Mouse (Mus musculus) embryonic facial prominence, embryonic 12.5 days (tissue): ENCODE data around the gene Cct5. TPM values are rescaled to one million over a fixed set of nuclear protein-coding genes. Genes with fewer than 3 reads are reported as not detected.

Experiments used
- ATAC-seq: fragments of 200-750 bp; cut with Nextera tagmentation; 2 replicates; pipeline ENCODE4 v1.8.0; 2017; ENCODE audit not compliant: insufficient number of reproducible peaks, insufficient read depth, low FRiP score, low TSS enrichment
- H3K27ac ChIP-seq: fragments of 300-500 bp; sonication (generic); 2 replicates; pipeline ENCODE4 v1.5.1; 2016; ENCODE audit warnings: mild to moderate bottlenecking
- H3K27me3 ChIP-seq: fragments of 300-500 bp; sonication (generic); 2 replicates; pipeline ENCODE4 v1.6.1; 2016; ENCODE audit warnings: mild to moderate bottlenecking, moderate library complexity
- H3K36me3 ChIP-seq: fragments of 300-500 bp; sonication (generic); 2 replicates; pipeline ENCODE4 v1.6.1; 2016; ENCODE audit warnings: mild to moderate bottlenecking
- H3K4me1 ChIP-seq: fragments of 300-500 bp; sonication (generic); 2 replicates; pipeline ENCODE4 v1.6.1; 2016
- H3K4me2 ChIP-seq: fragments of 300-500 bp; sonication (generic); replicated peaks from 2 replicates; pipeline ENCODE4 v1.6.1; 2016; ENCODE audit warnings: mild to moderate bottlenecking, moderate library complexity
- H3K4me3 ChIP-seq: fragments of 300-500 bp; sonication (generic); 2 replicates; pipeline ENCODE4 v1.5.1; 2016; ENCODE audit warnings: mild to moderate bottlenecking
- H3K9ac ChIP-seq: fragments of 300-500 bp; sonication (generic); 2 replicates; pipeline ENCODE4 v1.6.1; 2016; ENCODE audit warnings: mild to moderate bottlenecking, moderate library complexity
- H3K9me3 ChIP-seq: fragments of 300-500 bp; sonication (generic); 2 replicates; pipeline ENCODE4 v1.6.1; 2016; ENCODE audit warnings: mild to moderate bottlenecking, moderate library complexity
- WGBS: fragments of 180-500 bp; shearing (Covaris S2); methylation state at CpG from one replicate; pipeline ENCODE4 v1.1.7; 2016; 5-methylcytosine and 5-hydroxymethylcytosine counted together
- polyA plus RNA-seq: library from polyadenylated mRNA; unstranded; fragments of >200 nt; fragmentation: Nextera tagmentation; extraction: Ambion mirVana; gene quantifications from 2 replicates; pipeline ENCODE4 v1.2.1, GENCODE M21; 2016

The Cct5 gene
- polyA plus RNA-seq, 1 experiment from 2014 or later, result 614 TPM

GRCm38 (mm10) chr15:31561976-31562375 is 39.6 kb downstream of the Cct5 start:
- H3K27me3 ChIP-seq, result no peaks in the 10 kb centered on the region
- 96% methylated on average over 4 of the region's 4 CpGs for WGBS
- ATAC-seq, result no peak
- H3K27ac ChIP-seq, result no peak overlapping the region
- peaks cover 7% of the 10 kb centered on the region; the same call in 1 of the 2 replicates for H3K4me1 ChIP-seq
- no peak overlapping the region for H3K4me3 ChIP-seq
- 0 out of 2 replicates have a peak, but pooled peaks cover 3% of the 10 kb centered on the region for H3K9me3 ChIP-seq
- H3K36me3 ChIP-seq, result no peaks in the 10 kb centered on the region
- no peak overlapping the region for H3K9ac ChIP-seq
- H3K4me2 ChIP-seq, result no peak overlapping the region

GRCm38 (mm10) chr15:31561390-31561789 is 40.2 kb downstream of the Cct5 start:
- ATAC-seq, result no peak
- no peaks in the 10 kb centered on the region for H3K36me3 ChIP-seq
- peaks cover 7% of the 10 kb centered on the region; the same call in 1 of the 2 replicates for H3K4me1 ChIP-seq
- no peak overlapping the region for H3K27ac ChIP-seq
- no peaks in the 10 kb centered on the region for H3K27me3 ChIP-seq
- H3K9me3 ChIP-seq, result 0 out of 2 replicates have a peak, but pooled peaks cover 3% of the 10 kb centered on the region
- H3K4me2 ChIP-seq, result no peak overlapping the region
- 79% methylated on average over 6 of the region's 6 CpGs for WGBS
- H3K4me3 ChIP-seq, result no peak overlapping the region
- H3K9ac ChIP-seq, result no peak overlapping the region

DNA sequence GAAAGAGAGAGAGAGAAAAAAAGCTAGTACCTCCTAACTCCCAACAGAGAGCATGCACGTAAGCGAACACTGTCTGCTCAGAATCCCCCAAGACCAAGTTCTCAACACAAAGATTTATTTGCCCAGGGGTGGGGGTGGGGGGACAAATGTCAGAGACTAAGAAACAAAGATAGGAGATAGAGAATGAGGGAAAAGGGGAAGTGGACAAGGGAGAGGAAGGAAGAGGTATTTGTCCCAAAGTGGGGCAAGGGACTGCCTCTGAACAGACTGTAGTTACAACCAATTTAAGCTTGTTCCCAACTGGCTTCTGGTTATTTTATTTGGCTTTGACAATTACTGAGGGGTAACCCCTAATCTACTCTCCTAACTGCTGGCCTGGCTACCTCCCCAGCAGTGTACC is 46.7 kb downstream of the Cct5 start:
- H3K36me3 ChIP-seq, result no peaks in the 10 kb centered on the region
- no peak for ATAC-seq
- H3K4me3 ChIP-seq, result no peak overlapping the region
- no peak overlapping the region for H3K9ac ChIP-seq
- no peak overlapping the region for H3K27ac ChIP-seq
- H3K4me1 ChIP-seq, result no peaks in the 10 kb centered on the region
- no peaks in the 10 kb centered on the region for H3K27me3 ChIP-seq
- H3K9me3 ChIP-seq, result 0 out of 2 replicates have a peak, but pooled peaks cover 2% of the 10 kb centered on the region
- 95% methylated on average over 2 of the region's 2 CpGs for WGBS
- no peak overlapping the region for H3K4me2 ChIP-seq

DNA sequence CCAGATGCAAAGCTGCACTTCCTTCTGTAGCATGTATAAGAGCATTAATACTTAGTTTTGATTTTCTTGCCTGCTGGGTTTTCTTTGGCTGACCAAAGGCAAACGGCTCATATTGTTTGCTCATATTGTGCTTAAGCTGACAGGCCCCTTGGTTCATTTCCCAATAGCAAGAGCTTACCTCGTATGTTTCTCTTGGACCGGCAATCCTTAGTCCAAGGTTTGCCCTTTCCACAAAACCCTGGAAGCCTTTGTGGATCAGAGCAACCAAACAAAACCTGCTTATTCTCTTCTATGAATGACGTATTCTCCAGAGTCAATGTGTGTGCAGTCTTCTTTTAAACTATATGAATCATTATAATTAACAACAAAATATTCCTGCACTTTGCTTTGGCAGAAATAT is 51.2 kb downstream of the Cct5 start:
- Histone ChIP-seq H3K9me3 (no peaks in the 10 kb centered on the region), H3K27me3 (no peaks in the 10 kb centered on the region), H3K4me2 (no peak overlapping the region), H3K9ac (no peak overlapping the region), H3K36me3 (no peaks in the 10 kb centered on the region), H3K27ac (no peak overlapping the region), H3K4me3 (no peak overlapping the region), H3K4me1 (peaks cover 5% of the 10 kb centered on the region; the same call in 1 of the 2 replicates)
- no peak for ATAC-seq
- WGBS, result 87% methylated on average over 4 of the region's 4 CpGs

DNA sequence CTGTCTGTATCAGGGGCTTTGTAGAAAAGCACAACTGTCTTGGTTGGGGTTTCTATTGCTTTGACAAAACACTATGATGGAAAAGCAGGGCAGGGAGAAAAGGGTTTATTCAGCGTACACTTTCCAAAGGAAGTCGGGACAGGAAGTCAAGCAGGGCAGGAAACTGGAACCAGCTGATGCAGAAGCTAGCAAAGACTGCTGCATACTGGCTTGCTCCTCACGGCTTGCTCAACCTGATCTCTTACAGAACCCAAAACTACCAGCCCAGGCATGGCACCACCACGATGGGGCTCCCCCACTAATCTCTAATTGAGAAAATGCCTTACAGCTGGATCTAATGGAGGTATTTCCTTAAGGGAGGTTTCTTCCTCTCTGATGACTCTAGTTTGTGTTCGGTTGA is 54.2 kb downstream of the Cct5 start:
- Histone ChIP-seq H3K9me3 (no peaks in the 10 kb centered on the region), H3K27me3 (no peaks in the 10 kb centered on the region), H3K36me3 (no peaks in the 10 kb centered on the region), H3K4me2 (no peak overlapping the region), H3K27ac (0 out of 2 replicates have a peak overlapping the region, but pooled peaks have one; percentile 47), H3K4me3 (no peak overlapping the region), H3K4me1 (peaks cover 13% of the 10 kb centered on the region), H3K9ac (no peak overlapping the region)
- ATAC-seq, result no peak
- WGBS, result 33% methylated on average over 5 of the region's 5 CpGs

GRCm38 (mm10) chr15:31546291-31546690 is 55.3 kb downstream of the Cct5 start:
- 89% methylated on average over 6 of the region's 6 CpGs for WGBS
- ATAC-seq, result no peak

GRCm38 (mm10) chr15:31545058-31545457 is 56.5 kb downstream of the Cct5 start:
- Histone ChIP-seq H3K4me3 (no peak overlapping the region), H3K27ac (no peak overlapping the region), H3K36me3 (no peaks in the 10 kb centered on the region), H3K4me2 (no peak overlapping the region), H3K9me3 (no peaks in the 10 kb centered on the region), H3K9ac (no peak overlapping the region), H3K27me3 (no peaks in the 10 kb centered on the region), H3K4me1 (peaks cover 24% of the 10 kb centered on the region)
- WGBS, result 81% methylated on average over 1 of the region's 1 CpGs
- ATAC-seq, result no peak

More at GRCm38 (mm10) chr15:31546291-31546690, 55.3 kb downstream of the Cct5 start:
- H3K9me3 ChIP-seq, result no peaks in the 10 kb centered on the region
- no peaks in the 10 kb centered on the region for H3K27me3 ChIP-seq
- H3K36me3 ChIP-seq, result no peaks in the 10 kb centered on the region
- H3K4me1 ChIP-seq, result peaks cover 24% of the 10 kb centered on the region
- no peak overlapping the region for H3K27ac ChIP-seq
- H3K4me2 ChIP-seq, result no peak overlapping the region
- no peak overlapping the region for H3K9ac ChIP-seq
- no peak overlapping the region for H3K4me3 ChIP-seq

DNA sequence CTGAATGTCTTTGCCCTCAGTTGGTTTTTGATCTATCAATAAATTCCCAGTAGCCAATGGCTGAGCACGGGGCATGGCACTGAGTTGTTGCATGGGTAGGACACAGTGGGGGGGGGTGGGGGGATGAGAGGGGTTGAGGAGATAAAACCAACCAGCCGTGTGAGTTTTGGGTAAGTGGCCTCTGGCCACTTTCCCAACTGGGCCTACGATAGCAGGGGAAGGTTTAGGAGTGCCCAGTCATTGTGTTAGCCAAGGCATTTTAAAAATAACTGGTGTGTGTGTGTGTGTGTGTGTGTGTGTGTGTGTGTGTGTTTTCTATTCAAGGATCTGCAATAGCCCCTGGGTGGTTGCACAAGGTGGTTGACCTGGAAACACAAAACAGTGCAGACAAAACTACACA is 58.4 kb downstream of the Cct5 start:
- Histone ChIP-seq H3K27me3 (no peaks in the 10 kb centered on the region), H3K27ac (no peak overlapping the region), H3K9ac (no peak overlapping the region), H3K36me3 (no peaks in the 10 kb centered on the region), H3K4me3 (no peak overlapping the region), H3K9me3 (no peaks in the 10 kb centered on the region), H3K4me2 (no peak overlapping the region), H3K4me1 (peaks cover 24% of the 10 kb centered on the region)
- WGBS, result 29% methylated on average over 3 of the region's 3 CpGs
- ATAC-seq, result no peak

DNA sequence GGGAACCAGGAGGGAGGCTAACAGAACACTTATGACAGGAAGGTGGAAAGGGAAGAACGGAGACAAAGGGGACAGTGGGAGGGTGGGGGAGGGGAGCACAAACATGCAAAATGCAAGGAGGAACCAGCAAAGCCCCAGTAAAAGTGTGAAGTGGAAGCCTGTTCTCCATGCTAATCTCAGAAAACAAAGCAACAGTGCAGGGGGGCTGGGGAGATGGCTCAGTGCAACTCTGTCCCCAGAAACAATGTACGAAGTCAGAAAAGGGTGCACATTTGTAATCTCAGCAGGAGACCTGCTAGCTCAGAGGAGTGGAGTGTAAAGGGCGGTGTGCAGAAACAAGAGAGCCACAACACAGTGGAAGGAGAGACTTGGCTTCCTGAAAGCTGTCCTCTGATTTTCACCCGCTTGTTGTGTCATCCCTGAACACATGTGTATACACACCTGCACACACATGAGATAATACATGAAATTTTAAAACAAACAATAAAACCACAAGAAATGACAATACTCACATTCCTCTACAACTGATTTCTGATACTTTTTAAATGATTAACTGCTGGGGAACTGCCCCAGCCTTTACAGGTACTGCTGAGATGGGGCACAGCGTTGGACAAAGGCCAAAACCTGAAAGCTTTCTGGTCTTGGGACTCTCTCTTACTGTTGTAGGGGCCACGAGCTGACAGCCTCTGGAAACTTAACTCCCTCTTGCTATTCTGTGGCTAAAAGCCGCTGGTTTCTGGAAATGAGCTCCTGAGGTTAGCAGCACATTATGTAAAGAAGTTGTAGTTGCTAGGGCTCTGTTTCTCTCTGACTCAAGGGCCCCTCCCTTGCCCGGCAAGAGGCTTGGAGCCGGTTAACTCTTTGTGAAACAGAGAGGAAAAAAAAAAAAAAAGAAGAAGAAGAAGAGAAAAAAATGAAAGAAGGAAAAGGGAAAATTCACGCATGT is 59.3 kb downstream of the Cct5 start:
- Histone ChIP-seq H3K4me2 (0 out of 2 replicates have a peak overlapping the region, but pooled peaks have one; percentile 14), H3K36me3 (no peaks in the 10 kb centered on the region), H3K9ac (no peak overlapping the region), H3K4me3 (no peak overlapping the region), H3K27ac (peak overlapping the region; percentile 54; the same call in 1 of the 2 replicates), H3K9me3 (no peaks in the 10 kb centered on the region), H3K4me1 (peaks cover 21% of the 10 kb centered on the region), H3K27me3 (no peaks in the 10 kb centered on the region)
- no peak for ATAC-seq
- WGBS, result 9% methylated on average over 10 of the region's 10 CpGs

Other genes with a start within 250 kb of the Cct5 start
- gene Ankrd33b, start 234.1 kb downstream of the Cct5 start, polyA plus RNA-seq, result 0.55 and 0.74 TPM in 2 replicates
- 1.6 and 1.7 TPM in 2 replicates for gene Ropn1l, start 148.1 kb downstream of the Cct5 start, polyA plus RNA-seq
- 44.0 and 44.6 TPM in 2 replicates for gene March6, start 70.8 kb downstream of the Cct5 start, polyA plus RNA-seq
- 2.1 and 2.2 TPM in 2 replicates for gene Cmbl, start 36.4 kb downstream of the Cct5 start, polyA plus RNA-seq
- gene Fam173b, start within 50 bp of the Cct5 start, polyA plus RNA-seq, result 11.9 and 12.5 TPM in 2 replicates